Mouse (Mus musculus): ENCODE measurements at regions not wholly inside any gene's neighbourhood (a gene's known extent, or its start where the extent isn't known, plus 50 kb on each side); places are given as distances from the start of the nearest gene placed in this dataset.
A peak's percentile ranks its signal among the peaks of the same experiment; 100 is the strongest.

- TF ChIP-seq CTCF (IDR thresholded peaks at IDR 0.05; ENCODE audit: borderline replicate concordance, extremely low read depth, insufficient read depth, insufficient read length): no peak
- no peak for TF ChIP-seq POLR2A (IDR thresholded peaks at IDR 0.05; ENCODE audit: borderline replicate concordance, extremely low read depth, insufficient read depth, insufficient read length, poor library complexity, severe bottlenecking)
- DNase-seq (ENCODE audit: low read depth): no peak
Observed at GRCm38 (mm10) chr9:116296349-116296748, 121.2 kb upstream of the Tgfbr2 start.

GRCm38 (mm10) chr9:116294073-116294472 is 118.9 kb upstream of the Tgfbr2 start:
- no peak for DNase-seq (ENCODE audit: low read depth)
- TF ChIP-seq POLR2A (IDR thresholded peaks at IDR 0.05; ENCODE audit: borderline replicate concordance, extremely low read depth, insufficient read depth, insufficient read length, poor library complexity, severe bottlenecking) (no peak), CTCF (IDR thresholded peaks at IDR 0.05; ENCODE audit: borderline replicate concordance, extremely low read depth, insufficient read depth, insufficient read length) (no peak)

- no peak for TF ChIP-seq CTCF (IDR thresholded peaks at IDR 0.05; ENCODE audit: borderline replicate concordance, extremely low read depth, insufficient read depth, insufficient read length)
- TF ChIP-seq POLR2A (IDR thresholded peaks at IDR 0.05; ENCODE audit: borderline replicate concordance, extremely low read depth, insufficient read depth, insufficient read length, poor library complexity, severe bottlenecking): no peak
- DNase-seq (ENCODE audit: low read depth): no peak
Observed at GRCm38 (mm10) chr9:116293110-116293509, 118.0 kb upstream of the Tgfbr2 start.

GRCm38 (mm10) chr9:116291624-116292023 is 116.5 kb upstream of the Tgfbr2 start:
- no peak for DNase-seq (ENCODE audit: low read depth)
- TF ChIP-seq POLR2A (IDR thresholded peaks at IDR 0.05; ENCODE audit: borderline replicate concordance, extremely low read depth, insufficient read depth, insufficient read length, poor library complexity, severe bottlenecking): no peak
- no peak for TF ChIP-seq CTCF (IDR thresholded peaks at IDR 0.05; ENCODE audit: borderline replicate concordance, extremely low read depth, insufficient read depth, insufficient read length)

DNA sequence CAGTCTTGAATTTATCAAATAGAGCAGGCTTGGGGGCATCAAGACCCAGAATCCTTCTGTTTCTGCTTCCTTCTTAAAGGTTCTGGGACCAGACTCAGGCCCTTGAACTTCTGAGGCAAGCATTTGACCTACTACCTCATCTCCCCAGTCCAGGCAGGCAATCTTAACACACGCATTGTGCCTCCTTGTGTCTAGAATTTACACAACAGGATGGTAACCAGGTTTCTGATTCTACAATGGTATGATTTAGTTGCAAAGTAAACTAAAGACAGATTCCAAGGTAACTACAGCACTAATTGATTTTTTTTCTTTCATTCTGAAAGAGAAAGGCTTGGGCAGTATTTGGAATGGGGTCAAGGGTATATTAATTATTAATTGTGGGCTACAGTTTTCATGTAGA is 115.7 kb upstream of the Tgfbr2 start:
- no peak for TF ChIP-seq POLR2A (IDR thresholded peaks at IDR 0.05; ENCODE audit: borderline replicate concordance, extremely low read depth, insufficient read depth, insufficient read length, poor library complexity, severe bottlenecking)
- no peak for TF ChIP-seq CTCF (IDR thresholded peaks at IDR 0.05; ENCODE audit: borderline replicate concordance, extremely low read depth, insufficient read depth, insufficient read length)
- no peak for DNase-seq (ENCODE audit: low read depth)

DNA sequence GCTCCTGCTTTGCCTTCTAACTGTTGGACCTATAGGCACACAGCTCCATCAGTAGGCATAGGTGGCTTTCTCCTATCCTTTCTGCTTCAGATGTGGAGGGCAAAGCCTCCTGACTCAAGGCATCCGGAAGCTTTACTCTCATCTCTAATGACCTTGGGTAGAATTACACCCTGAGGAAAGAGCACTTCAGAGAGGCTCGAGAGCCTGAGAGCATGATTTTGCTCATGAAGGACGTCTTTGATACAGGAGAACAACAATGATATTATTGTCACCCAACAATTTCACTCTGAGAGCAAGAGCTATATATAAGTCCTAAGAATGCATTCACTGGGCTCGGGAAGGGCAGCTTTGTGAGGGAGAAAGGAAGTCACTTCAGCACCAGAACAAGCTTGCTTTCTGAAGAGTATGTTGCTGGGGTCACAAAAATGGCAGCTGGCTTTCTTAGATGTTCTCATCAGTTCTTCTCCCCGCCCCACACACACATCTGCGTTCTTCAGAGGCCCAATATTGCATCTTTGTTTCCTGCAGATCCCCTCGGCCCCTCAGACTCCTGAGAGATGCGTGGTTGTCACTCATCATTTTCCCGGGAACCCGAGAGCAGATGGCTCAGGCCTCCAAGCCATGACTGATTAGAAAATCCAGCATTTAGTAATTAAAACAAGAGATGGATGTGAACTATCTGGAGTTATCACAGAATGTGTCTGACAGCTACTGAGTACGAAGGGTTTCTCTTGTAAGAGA is 110.7 kb upstream of the Tgfbr2 start:
- DNase-seq (ENCODE audit: low read depth): peak; percentile 35
- no peak for TF ChIP-seq CTCF (IDR thresholded peaks at IDR 0.05; ENCODE audit: borderline replicate concordance, extremely low read depth, insufficient read depth, insufficient read length)
- TF ChIP-seq POLR2A (IDR thresholded peaks at IDR 0.05; ENCODE audit: borderline replicate concordance, extremely low read depth, insufficient read depth, insufficient read length, poor library complexity, severe bottlenecking): no peak

DNA sequence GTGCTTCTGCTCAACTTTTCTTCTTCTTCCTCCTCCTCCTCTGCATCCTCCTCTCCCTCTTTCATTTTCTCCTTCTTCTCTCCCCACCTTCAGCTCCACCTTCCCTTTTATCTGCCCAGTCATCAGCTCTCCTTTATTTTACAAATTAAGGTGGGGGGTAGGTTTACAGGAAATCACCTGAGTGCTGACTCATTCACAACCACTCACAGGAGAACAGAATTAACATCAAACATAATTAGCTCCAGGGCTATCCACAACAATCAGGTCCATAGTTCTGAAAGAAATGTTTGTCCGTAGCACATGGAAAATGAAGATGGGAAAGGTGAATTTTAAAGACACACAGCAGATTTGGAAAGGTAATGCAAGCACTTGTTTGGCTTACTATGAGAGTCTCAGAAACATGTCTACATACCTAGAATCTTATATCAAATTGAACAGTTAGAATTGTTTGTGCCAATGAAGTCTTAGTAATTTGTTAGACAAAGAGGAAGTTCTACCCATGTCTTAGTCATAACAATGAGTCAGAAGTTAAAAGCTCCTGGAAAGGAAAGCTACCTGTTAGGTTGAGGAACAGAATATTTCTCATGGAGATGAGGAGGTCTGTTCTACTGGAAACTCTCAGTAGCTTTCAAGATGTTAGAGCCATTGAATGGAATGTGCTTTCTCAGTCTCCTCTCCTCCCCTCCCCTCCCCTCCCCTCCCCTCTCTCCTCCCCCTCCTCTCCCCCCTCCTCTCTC is 108.8 kb upstream of the Tgfbr2 start:
- TF ChIP-seq POLR2A (IDR thresholded peaks at IDR 0.05; ENCODE audit: borderline replicate concordance, extremely low read depth, insufficient read depth, insufficient read length, poor library complexity, severe bottlenecking) (no peak), CTCF (IDR thresholded peaks at IDR 0.05; ENCODE audit: borderline replicate concordance, extremely low read depth, insufficient read depth, insufficient read length) (no peak)
- no peak for DNase-seq (ENCODE audit: low read depth)

DNA sequence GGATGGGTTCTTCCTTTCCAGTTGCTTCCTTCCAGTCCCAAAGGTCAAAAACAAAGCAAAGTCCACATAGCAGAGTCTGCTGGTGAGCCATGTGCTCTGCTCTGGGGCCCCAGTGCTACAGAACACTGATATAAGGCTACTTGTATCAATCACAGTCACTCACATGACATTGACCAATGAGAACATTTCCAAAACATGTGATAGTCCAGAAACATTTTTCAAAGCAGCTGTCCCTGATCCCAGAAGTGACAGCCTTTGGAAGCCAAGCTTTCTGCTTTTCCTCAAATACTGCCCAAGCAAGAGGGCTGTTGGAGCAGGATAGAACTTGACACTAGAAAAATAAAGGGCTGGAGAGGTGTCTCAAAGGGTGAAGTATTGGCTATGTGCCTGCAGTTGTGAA is 106.5 kb upstream of the Tgfbr2 start:
- no peak for DNase-seq (ENCODE audit: low read depth)
- TF ChIP-seq POLR2A (IDR thresholded peaks at IDR 0.05; ENCODE audit: borderline replicate concordance, extremely low read depth, insufficient read depth, insufficient read length, poor library complexity, severe bottlenecking) (no peak), CTCF (IDR thresholded peaks at IDR 0.05; ENCODE audit: borderline replicate concordance, extremely low read depth, insufficient read depth, insufficient read length) (no peak)

DNA sequence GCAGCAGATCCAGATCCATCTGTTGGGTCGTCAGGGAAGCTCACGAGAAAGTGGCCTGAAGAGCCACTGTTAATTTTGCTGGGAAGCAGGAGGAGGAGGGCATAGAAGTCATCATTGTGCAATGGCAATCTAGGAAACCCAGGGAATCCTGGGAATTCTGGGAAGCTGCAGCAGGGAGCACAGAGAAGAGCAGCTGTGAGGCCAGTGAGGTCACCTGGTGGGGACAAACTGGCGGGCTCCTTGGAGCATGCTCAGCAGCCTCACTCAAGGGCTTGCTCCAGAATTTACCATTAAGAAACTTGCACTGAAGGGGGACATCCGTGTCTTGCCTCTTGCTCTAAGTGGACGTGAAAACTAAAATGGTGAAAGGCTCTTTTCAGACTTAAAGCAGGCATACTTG is 105.0 kb upstream of the Tgfbr2 start:
- no peak for DNase-seq (ENCODE audit: low read depth)
- TF ChIP-seq CTCF (IDR thresholded peaks at IDR 0.05; ENCODE audit: borderline replicate concordance, extremely low read depth, insufficient read depth, insufficient read length): no peak

DNA sequence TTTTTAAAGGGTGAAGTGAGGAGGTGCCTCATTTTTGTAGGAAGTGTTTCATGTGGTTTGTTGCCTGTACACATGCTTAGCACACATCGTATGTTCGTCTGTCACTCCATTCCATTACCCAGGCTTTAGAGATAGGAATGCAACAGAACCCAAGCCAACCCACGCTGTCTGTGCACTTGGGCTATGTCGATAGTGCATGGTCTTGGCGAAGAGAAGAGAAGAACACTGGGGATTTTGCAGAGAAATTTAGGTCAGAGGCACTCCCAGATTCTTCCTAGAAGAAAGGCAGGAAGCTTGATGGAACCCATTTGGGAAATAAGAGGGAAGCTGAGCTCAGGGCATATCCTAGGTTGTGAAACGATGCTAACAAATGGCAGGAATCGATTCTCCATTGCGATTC is 103.7 kb upstream of the Tgfbr2 start:
- DNase-seq (ENCODE audit: low read depth): no peak
- no peak for TF ChIP-seq CTCF (IDR thresholded peaks at IDR 0.05; ENCODE audit: borderline replicate concordance, extremely low read depth, insufficient read depth, insufficient read length)
- TF ChIP-seq POLR2A (IDR thresholded peaks at IDR 0.05; ENCODE audit: borderline replicate concordance, extremely low read depth, insufficient read depth, insufficient read length, poor library complexity, severe bottlenecking): no peak

DNA sequence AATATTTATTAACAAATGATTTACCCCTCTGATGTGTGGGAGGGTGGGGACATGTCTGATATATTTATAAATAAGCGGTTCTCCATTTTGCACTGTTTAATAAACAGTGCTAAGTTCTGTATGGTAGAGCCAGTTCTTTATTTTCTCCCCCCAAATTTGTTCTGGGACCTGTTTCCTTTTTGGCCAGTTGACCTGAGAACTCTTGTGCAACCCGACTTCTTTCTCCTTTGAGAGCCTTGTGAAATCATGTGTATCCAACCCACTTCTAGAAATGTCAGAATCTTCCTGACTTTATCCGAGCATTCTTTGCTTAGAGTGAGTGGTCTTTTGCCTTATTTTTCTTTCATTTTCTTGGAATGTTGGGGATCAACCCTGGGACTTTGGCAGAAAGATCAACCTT is 102.6 kb upstream of the Tgfbr2 start:
- no peak for TF ChIP-seq POLR2A (IDR thresholded peaks at IDR 0.05; ENCODE audit: borderline replicate concordance, extremely low read depth, insufficient read depth, insufficient read length, poor library complexity, severe bottlenecking)
- no peak for TF ChIP-seq CTCF (IDR thresholded peaks at IDR 0.05; ENCODE audit: borderline replicate concordance, extremely low read depth, insufficient read depth, insufficient read length)
- no peak for DNase-seq (ENCODE audit: low read depth)

DNA sequence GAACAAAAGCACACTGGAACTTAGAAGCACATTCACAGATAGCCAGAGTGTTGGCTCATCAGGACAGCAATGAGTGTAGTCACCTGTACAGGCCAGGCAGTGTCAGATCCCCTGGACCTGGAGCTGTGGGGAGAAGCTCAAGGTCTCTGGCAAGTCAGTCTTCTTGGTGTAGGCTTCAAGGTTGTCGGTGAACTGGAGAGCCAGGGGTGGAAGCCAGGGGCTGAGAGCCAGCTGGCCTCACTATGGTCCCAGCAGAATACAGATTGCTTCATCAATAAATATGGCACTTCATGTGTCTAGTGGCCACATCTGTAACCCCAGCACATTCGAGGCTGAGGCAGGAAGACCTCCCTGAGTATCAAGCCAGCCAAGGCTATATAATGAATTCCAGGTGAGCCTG is 101.0 kb upstream of the Tgfbr2 start:
- no peak for DNase-seq (ENCODE audit: low read depth)
- TF ChIP-seq POLR2A (IDR thresholded peaks at IDR 0.05; ENCODE audit: borderline replicate concordance, extremely low read depth, insufficient read depth, insufficient read length, poor library complexity, severe bottlenecking): no peak
- TF ChIP-seq CTCF (IDR thresholded peaks at IDR 0.05; ENCODE audit: borderline replicate concordance, extremely low read depth, insufficient read depth, insufficient read length): no peak

All from brain, embryonic 14.5 days (tissue).